Mouse (Mus musculus) spleen, postnatal 14 days (tissue): ENCODE results near the gene Asic3.

ENCODE experiments used
- DNase-seq, 2 experiments: peaks; one replicate each; pipeline ENCODE4 v3.0.0; 2021 to 2022; ENCODE audit warnings: low spot score in 2 of 2

Gene Asic3

GRCm38 (mm10) chr5:24413042-24413693 is at the start of gene Asic3:
TSS of gene Asic3 (plus strand) at chr5:24413392.
- no peak for DNase-seq

DNA sequence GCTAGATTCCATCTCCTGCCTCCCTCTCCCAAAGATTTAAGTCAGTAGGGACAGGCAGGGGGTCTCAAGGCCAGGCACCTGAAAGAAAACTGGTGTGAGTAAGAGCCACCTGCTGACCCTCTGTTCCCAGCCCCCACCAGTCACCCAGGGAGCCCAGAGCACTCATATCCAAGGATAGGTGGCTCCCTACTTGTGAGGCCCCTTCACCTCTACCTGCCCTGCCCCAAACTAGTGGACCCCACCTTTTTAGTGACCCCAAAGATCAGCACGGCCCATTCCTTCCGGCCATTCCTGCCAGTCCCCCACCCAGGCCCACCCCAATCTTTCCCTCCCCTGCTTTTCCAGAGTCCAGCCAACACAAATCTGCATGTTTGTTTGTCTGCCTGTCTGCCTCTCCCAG is 49.7 kb upstream of the Asic3 start:
- DNase-seq = no peak

DNA sequence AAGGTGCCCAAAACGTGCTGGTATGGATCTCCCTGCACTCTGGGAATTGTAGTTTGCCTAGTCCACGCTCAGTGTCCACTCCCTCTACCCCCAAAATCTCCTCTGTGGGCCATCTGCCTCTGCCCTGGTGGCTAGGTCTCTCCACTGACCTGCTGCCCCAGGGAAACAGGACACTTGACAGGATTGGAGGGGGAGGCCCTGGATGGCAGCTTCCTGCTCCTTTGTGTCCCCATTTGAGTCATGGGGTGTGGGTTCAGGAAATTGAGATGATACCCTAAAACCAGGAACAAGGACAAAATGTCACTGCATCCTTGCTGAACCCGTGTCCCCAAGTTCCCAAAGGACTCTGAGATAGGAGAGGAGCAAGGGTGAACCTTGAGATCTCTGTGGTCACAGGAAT is 49.1 kb upstream of the Asic3 start:
- no peak for DNase-seq

DNA sequence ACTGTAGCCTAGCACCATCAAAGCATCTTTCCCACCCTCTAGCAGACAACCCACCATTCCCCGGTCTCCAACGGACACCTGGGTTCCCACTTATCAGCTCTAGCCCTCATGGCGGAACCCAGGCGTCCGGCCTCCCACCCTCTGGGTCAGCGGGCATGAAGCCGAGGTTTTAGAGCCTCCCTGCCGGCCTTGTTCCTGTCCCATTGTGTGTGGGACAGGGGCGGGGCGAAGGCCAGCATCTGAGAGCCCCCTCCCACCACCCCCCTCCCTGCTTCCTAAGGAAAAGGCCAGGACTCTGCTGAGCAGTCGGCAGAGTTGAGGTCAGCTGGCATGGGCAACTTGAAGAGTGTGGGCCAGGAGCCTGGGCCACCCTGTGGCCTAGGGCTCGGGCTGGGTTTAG is 48.7 kb upstream of the Asic3 start, which contains the start of gene Nos3:
Gene Nos3, plus strand, starts transcription at position 303 of the 400 bp plus-strand sequence.
- DNase-seq = no peak

GRCm38 (mm10) chr5:24364963-24365362 is 48.2 kb upstream of the Asic3 start:
- DNase-seq = no peak

- no peak for DNase-seq
These were observed 47.7 kb upstream of the Asic3 start for GRCm38 (mm10) chr5:24365528-24365927.

DNA sequence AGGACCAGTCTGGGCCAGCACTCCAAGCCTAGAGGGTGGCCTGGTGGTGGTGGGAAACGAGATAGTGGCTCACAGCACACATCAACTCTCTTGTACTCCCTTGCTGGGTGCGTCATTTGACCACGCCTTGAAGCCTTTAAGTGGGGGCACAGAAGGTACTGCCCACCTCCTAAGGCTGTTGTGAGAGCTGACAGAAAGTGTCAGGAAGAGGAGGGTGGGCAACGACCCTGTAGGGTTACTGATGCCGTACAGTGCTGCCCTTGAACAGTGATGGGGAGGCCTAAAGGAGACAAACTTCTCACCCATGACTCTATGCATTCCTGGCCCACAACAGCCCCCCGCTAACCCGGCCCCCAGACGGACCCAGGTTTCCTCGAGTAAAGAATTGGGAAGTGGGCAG is 46.8 kb upstream of the Asic3 start:
- no peak for DNase-seq

DNA sequence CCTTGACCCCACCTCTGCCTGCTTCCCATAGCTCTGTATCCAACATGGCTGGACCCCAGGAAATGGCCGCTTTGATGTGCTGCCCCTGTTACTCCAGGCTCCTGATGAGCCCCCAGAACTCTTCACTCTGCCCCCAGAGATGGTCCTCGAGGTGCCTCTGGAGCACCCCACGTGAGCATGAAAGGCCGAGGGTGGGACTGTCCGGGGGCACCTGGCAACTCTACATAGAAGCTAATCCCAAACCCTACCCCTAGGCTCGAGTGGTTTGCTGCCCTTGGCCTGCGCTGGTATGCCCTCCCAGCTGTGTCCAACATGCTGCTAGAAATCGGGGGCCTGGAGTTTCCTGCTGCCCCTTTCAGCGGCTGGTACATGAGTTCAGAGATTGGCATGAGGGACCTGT is 43.4 kb upstream of the Asic3 start:
- DNase-seq = no peak

DNA sequence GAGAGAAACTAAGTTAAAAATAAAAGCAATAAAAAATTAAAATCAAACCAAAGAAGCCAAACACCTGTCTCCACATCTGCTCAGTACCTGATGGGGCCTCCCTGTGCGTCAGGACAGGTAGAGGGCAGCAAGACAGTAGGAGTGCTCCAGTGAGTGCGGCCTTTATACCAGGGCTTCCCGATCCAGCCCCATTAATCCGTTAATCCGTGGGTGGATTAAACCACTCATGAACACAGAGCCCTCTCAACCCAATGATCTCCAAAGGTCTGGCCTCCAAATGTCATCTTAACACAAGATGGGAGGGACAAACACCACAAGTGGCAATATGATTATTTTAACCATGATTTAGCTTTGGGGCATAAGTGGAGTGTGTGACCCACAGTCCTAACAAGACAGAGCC is 39.4 kb upstream of the Asic3 start:
- DNase-seq = no peak

GRCm38 (mm10) chr5:24374216-24374615 is 39.0 kb upstream of the Asic3 start:
- no peak for DNase-seq

- DNase-seq = no peak
These were observed 38.4 kb upstream of the Asic3 start for GRCm38 (mm10) chr5:24374666-24375328.

DNA sequence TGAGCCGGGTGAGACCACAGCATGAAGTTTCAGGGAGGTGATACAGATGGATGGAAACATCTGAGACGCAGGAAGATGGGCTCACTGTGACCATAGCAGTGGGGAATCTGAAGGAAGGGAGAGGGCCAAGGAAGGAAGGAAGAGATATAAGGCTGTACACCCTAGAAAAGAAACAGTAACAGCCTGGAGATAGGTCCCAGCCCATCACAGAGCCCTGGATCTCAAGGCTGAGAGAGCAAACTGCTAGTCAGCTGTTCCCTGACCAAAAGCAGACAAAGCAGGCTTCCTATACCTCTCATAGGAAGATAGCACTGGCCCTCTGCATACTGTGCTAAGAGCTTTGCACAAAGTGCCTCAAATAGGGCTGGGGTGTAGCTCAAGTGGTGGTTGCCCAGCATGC is 34.5 kb upstream of the Asic3 start:
- no peak for DNase-seq

- no peak for DNase-seq
These were observed 33.7 kb upstream of the Asic3 start for GRCm38 (mm10) chr5:24379501-24379900.

GRCm38 (mm10) chr5:24380499-24380898 is 32.7 kb upstream of the Asic3 start:
- DNase-seq = no peak

DNA sequence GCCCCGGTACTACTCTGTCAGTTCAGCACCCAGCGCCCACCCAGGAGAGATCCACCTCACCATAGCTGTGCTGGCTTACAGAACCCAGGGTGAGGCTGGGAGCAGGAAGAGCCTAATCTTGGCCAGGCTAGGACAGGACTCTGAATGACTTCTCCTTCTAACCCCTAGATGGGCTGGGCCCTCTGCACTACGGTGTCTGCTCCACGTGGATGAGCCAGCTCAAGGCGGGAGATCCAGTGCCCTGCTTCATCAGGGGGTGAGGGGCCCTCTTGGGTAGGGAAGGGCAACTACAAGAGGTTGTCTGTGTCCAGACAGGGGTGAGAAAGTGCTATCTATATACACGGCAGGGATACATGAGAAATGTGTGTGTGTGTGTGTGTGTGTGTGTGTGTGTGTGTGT is 31.7 kb upstream of the Asic3 start:
- DNase-seq = no peak

GRCm38 (mm10) chr5:24381988-24382387 is 31.2 kb upstream of the Asic3 start:
- no peak for DNase-seq

- DNase-seq = peak; percentile 61 to 80
These were observed 29.9 kb upstream of the Asic3 start for GRCm38 (mm10) chr5:24383026-24383859.

- DNase-seq = no peak
These were observed 28.8 kb upstream of the Asic3 start for GRCm38 (mm10) chr5:24384407-24384806.

- no peak for DNase-seq
These were observed 27.8 kb upstream of the Asic3 start for GRCm38 (mm10) chr5:24385374-24385773.

- no peak for DNase-seq
These were observed 27.2 kb upstream of the Asic3 start for GRCm38 (mm10) chr5:24385887-24386550.

- DNase-seq = no peak
These were observed 25.6 kb upstream of the Asic3 start for GRCm38 (mm10) chr5:24387264-24388241.
